8 mouse cellular contexts compared by ENCODE assay signal in the genomic region with DNA sequence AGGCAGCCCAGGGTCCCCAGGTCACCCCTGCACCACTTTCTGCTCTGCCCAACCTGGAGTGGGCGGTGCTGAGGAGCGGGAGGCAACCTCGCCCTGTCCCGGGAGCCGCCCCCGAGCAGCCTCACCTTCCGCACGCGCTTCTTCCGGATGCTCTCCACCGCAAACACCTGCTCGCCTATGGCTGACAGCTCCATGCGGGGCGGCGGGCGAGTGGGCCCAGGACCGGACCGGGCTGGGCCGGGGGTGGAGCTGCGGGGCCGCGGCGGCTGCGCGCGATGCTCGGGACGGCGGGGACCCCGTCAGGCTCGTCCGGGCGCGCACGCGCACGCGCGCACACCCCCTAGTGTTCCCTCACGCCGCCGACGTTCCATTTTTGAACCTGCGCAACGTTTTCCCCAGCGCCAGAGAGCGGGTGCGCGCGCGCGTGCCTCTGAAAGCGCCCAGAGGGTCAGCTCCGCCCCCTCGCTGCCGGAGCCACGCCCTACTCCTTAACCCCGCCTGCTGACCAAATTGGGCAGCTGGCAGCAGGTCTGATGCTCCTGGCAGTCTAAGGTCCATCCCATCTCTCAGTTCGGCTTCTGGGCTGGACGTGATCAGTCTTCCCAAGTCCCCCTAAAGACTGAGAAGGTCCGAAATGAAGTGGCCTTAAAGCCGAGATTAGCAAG. TPM values are rescaled to one million over a fixed set of nuclear protein-coding genes. Genes with fewer than 3 reads are reported as not detected.
DNase-seq lines count a peak whose midpoint lies in the region; ATAC-seq lines count a peak whose summit lies in the region.

No protein-coding gene starts in this region.

- H3K27me3 ChIP-seq in hindbrain, embryonic 14.5 days (ENCODE audit: control insufficient read depth, insufficient read depth, low read length) = peaks cover 10% of the 10 kb centered on the region; the same call in 1 of the 2 replicates

- no peaks in the 10 kb centered on the region for H3K9me3 ChIP-seq in hindbrain, embryonic 14.5 days (ENCODE audit: control insufficient read depth, low read length)

- H3K4me3 ChIP-seq in hindbrain, embryonic 14.5 days (replicated peaks; ENCODE audit: low read length) = peak overlapping the region; percentile 51

- peak; percentile 92 for DNase-seq in NIH3T3 (ENCODE audit: low read depth)
- DNase-seq in cerebellum, postnatal 14 days = peak; percentile 91 to 92
- peak; percentile 71 to 80 for DNase-seq in frontal cortex, postnatal 14 days (ENCODE audit: low spot score in 2 of 2)
- peak; percentile 82 for DNase-seq in hindbrain, embryonic 14.5 days (ENCODE audit: low spot score)
- peak; percentile 90 to 91 for DNase-seq in layer of hippocampus, postnatal 36 days
- DNase-seq in lung, postnatal 25 days (ENCODE audit: low spot score) = peak; percentile 95
- DNase-seq in retina, adult 2 months (ENCODE audit: low read depth, low spot score) = peak; percentile 75
- peak; percentile 94 for DNase-seq in thymus, postnatal 25 days

- no peaks in the 10 kb centered on the region for H3K36me3 ChIP-seq in hindbrain, embryonic 14.5 days (replicated peaks; ENCODE audit: control insufficient read depth, insufficient read depth)

- peak overlapping the region; percentile 66 for H3K4me2 ChIP-seq in hindbrain, embryonic 14.5 days (replicated peaks)

- peaks cover 13% of the 10 kb centered on the region for H3K4me1 ChIP-seq in hindbrain, embryonic 14.5 days (replicated peaks; ENCODE audit: control insufficient read depth, insufficient read depth, low read length)

- H3K27ac ChIP-seq in hindbrain, embryonic 14.5 days = no peak overlapping the region

- WGBS in hindbrain, embryonic 14.5 days = under 1% methylated on average over 61 of the region's 62 CpGs

- ATAC-seq in hindbrain, embryonic 14.5 days (ENCODE audit: low FRiP score) = peak; percentile 64

- H3K9ac ChIP-seq in hindbrain, embryonic 14.5 days = peak overlapping the region; percentile 63

RNA-seq across cellular contexts. Expression of a gene that starts 38.5 kb away (rescaled TPM):
- 3.2 and 4.0 TPM in 2 replicates for polyA plus RNA-seq in hindbrain, embryonic 14.5 days (2014; fragmentation: Nextera tagmentation; extraction: Ambion mirVana)
- 10 to 100 TPM; 40.4 to 44.8 TPM for total RNA-seq in layer of hippocampus, postnatal 36 days (2021)

RNA-seq across cellular contexts. Expression of a gene that starts 41.0 kb away (rescaled TPM):
- polyA plus RNA-seq in hindbrain, embryonic 14.5 days (2014; fragmentation: Nextera tagmentation; extraction: Ambion mirVana) = 4.9 and 5.1 TPM in 2 replicates
- total RNA-seq in layer of hippocampus, postnatal 36 days (2021) = 1 to 10 TPM; 3.9 to 6.7 TPM
